Mouse (Mus musculus): ENCODE results near the gene Kctd19. TPM values are rescaled to one million over a fixed set of nuclear protein-coding genes. Genes with fewer than 3 reads are reported as not detected.
A peak's percentile ranks its signal among the peaks of the same experiment; 100 is the strongest.

The Kctd19 gene
- polyA plus RNA-seq, 1 experiment from 2014 or later: not detected

DNA sequence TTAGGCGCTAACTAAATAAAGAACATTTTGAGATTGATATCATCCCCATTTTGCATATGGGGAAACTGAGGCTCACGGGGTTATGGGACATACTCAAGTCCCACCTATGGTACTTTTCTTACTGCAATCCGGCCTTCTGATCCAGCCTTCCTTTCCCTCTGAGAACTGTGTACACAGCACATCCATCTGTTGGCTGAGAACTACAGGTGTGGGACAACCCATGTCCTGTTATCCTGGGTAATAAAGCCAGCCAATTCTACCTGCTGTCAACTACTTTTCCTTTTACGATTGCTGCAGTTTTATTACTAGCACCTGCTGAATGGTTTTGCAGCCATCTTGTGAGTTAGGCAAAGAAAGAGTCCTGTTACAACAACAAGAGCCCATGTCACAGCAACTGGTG lies 58.8 kb downstream of the Kctd19 start:
- Histone ChIP-seq H3K4me2 (no peak overlapping the region), H3K9me3 (replicated peaks) (no peaks in the 10 kb centered on the region), H3K27ac (no peak overlapping the region), H3K9ac (no peak overlapping the region), H3K36me3 (no peaks in the 10 kb centered on the region), H3K4me1 (peaks cover 9% of the 10 kb centered on the region), H3K27me3 (replicated peaks) (peaks cover 60% of the 10 kb centered on the region), H3K4me3 (no peak overlapping the region)
- 79% methylated on average over 4 of the region's 4 CpGs for WGBS (ENCODE audit: insufficient replicate concordance)
- ATAC-seq: no peak

DNA sequence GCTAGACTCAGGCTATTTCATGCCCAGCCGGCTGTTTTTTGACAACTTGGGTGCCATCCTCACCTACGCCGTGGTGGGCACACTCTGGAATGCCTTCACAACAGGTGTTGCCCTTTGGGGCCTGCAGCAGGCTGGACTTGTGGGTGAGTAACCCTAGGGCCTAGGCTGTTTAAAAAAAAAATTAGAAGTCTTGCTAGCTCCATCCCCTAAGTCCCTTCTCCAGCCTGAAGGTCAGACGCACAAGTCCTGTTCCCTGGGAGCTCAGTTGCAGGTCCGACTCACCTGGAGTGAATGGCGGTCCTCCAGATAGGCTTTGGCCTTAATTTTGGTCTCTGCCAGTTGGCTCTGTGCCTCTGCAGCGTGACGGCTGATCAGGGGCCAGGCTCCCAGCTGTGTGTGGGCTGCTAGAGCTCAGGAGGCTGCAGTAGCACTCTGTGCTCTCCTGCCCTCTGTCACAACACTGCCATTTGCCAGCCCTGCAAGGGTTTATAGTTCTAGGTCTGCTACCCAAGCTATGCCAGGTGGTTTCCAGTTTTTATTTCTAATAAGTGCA lies 59.6 kb downstream of the Kctd19 start:
- Histone ChIP-seq H3K4me1 (peaks cover 16% of the 10 kb centered on the region), H3K36me3 (no peaks in the 10 kb centered on the region), H3K27me3 (replicated peaks) (peaks cover 65% of the 10 kb centered on the region), H3K9me3 (replicated peaks) (no peaks in the 10 kb centered on the region), H3K4me2 (no peak overlapping the region), H3K27ac (no peak overlapping the region), H3K9ac (no peak overlapping the region), H3K4me3 (no peak overlapping the region)
- ATAC-seq: no peak
- 77% methylated on average over 8 of the region's 8 CpGs for WGBS (ENCODE audit: insufficient replicate concordance)

DNA sequence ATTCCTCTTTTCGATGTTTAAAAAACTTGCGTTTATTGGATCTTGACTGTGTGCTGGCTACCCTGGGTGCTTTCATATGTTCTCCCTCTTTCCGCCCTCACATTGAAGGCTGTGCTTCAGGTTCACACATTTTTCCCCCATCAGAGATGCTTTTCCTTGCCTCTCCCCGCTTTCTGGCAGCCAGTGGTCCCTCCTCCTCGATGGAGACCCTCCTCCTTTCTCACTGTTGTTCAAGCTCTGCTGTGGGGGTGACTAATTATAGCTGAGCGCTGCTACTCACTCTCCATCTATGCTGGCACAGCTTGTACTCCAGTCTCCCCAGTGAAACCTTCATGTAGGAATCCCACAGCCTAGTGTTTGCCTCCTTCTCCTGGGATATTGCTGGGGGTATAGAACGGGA lies 63.1 kb downstream of the Kctd19 start:
- peaks cover 84% of the 10 kb centered on the region for H3K27me3 ChIP-seq (replicated peaks)

DNA sequence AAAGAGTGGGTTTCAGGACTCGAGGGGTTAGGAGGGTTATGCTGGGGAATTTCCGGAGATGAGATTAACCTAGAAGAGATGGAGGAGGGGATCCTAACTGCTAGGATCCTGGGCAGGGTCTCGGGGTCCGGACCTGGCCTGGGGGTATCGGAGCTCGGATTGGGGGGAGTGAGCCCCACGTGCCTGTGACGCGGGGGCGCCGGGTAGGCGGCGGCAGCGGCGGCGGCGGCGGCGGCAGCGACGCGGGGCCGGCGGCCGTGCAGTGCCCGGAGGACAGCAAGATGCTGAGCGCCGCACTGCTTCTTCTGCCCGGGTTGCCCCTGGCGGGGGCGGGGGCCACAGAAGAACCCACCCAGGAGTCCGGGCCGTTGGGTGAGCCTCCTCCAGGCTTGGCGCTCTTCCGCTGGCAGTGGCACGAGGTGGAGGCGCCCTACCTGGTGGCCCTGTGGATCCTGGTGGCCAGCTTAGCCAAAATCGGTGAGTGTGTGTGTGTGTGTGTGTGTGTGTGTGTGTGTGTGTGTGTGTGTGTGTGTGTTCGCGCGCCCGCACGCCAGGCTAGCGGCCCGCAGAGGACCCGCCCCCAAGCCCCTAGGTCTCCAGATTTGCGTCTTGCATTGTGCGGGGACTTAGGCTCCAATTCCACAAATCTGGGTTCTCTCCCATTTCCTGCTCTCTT lies 64.1 kb downstream of the Kctd19 start:
- Histone ChIP-seq H3K27ac (no peak overlapping the region), H3K4me2 (peak overlapping the region; percentile 98)
- WGBS (ENCODE audit: insufficient replicate concordance): 3% methylated on average over 40 of the region's 48 CpGs

More for the DNA sequence above, 63.1 kb downstream of the Kctd19 start:
- Histone ChIP-seq H3K9ac (no peak overlapping the region), H3K4me3 (no peak overlapping the region), H3K36me3 (no peaks in the 10 kb centered on the region), H3K4me1 (peaks cover 44% of the 10 kb centered on the region), H3K27ac (no peak overlapping the region), H3K4me2 (no peak overlapping the region), H3K9me3 (replicated peaks) (no peaks in the 10 kb centered on the region)
- 48% methylated on average over 7 of the region's 7 CpGs for WGBS (ENCODE audit: insufficient replicate concordance)
- ATAC-seq: no peak

DNA sequence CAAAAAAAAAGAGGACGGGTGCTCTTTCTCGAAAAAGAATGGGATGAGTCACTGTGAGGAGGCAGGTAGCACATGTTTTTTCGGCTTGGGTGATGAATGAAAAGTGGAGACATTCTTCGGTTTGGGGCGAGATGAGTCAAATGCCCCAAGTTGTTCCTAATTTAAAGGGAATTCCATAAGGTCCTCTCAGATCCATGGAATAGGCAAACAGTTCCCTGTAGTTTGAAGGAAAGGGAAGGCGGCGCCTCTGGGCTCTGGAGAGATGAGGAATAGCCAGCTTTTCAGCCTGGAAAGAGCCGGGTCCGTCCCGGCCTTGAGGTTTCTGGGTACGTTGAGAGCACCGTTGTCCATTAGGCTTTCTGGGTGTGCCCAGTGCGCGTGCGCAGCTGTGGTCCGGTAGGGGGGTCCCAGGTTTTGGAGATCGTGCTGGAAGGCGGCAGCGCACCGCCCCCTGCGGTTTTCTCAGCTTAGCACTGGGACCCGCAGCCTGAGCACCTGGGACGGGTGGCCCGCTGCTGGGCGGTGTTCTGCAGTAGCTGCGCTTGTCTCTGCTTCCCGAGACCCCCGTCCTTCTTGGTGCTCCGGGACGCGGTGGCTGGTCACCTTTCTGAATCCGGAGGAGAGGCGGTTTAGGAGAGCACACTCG lies 64.7 kb downstream of the Kctd19 start, which contains the start of gene Slc9a5:
Gene Slc9a5 (plus strand): TSS at position 394 of the 646 bp plus-strand sequence.
- Histone ChIP-seq H3K9ac (peak within 1 kb of the TSS; percentile 77), H3K4me3 (peak within 1 kb of the TSS; percentile 70), H3K9me3 (replicated peaks) (no peaks in the 10 kb centered on the region), H3K4me1 (peaks cover 57% of the 10 kb centered on the region), H3K27ac (peak within 1 kb of the TSS; percentile 74; the same call in 1 of the 2 replicates), H3K4me2 (peak within 1 kb of the TSS; percentile 98), H3K27me3 (replicated peaks) (peaks cover 89% of the 10 kb centered on the region), H3K36me3 (no peaks in the 10 kb centered on the region)
- ATAC-seq: no peak
- WGBS (ENCODE audit: insufficient replicate concordance): 1% methylated on average over 34 of the region's 34 CpGs

More for the DNA sequence above, 64.1 kb downstream of the Kctd19 start:
- Histone ChIP-seq H3K9me3 (replicated peaks) (no peaks in the 10 kb centered on the region), H3K4me1 (peaks cover 51% of the 10 kb centered on the region), H3K4me3 (peak overlapping the region; percentile 70), H3K27me3 (replicated peaks) (peaks cover 91% of the 10 kb centered on the region), H3K9ac (peak overlapping the region; percentile 54), H3K36me3 (no peaks in the 10 kb centered on the region)
- ATAC-seq: no peak

DNA sequence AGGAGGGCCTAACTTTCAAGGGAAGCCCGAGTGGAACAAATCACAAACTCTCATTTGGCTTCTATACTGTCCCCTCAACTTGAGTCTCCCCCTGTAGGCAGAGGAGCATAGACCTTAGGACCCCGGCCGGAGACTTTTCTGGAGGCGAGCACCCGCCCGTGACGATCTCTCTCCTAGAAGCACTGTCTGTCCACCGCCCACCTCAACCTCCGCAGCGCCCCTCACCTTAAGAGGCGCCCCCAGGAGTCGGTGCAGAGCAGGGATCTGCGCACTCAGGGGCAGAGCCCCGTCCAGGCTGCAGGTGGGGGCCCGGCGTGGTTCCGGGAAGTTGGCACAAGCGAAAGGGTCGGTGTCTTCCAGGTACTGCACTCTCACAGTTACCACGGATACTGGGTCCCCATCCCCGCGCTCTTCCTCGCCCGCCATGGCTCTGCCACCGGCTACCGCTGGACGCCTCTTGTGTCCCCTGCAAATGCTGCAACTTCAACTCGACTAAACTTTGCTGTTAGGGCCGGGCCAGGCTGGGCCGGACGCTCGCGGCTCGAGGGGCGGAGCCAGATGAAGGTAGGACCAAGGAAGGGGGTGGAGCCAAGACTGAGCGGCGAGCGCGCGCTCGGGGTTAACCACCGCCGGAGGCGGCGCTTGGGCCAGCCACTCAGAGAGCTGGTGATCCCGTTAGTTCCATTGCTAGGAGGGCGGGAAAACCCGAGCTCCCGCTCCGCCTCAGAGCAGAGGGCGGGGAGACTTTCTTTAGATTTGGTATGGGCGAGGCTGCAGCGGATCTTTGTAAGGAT lies 65.7 kb downstream of the Kctd19 start, which contains the start of gene Fhod1:
Gene Fhod1 (minus strand): TSS at position 526 of the 794 bp plus-strand sequence.
- ATAC-seq: peak; percentile 91
- peak within 1 kb of the TSS; percentile 77 for H3K9ac ChIP-seq
- peaks cover 81% of the 10 kb centered on the region for H3K27me3 ChIP-seq (replicated peaks)
- no peaks in the 10 kb centered on the region for H3K9me3 ChIP-seq (replicated peaks)
- WGBS (ENCODE audit: insufficient replicate concordance): 1% methylated on average over 53 of the region's 53 CpGs
- H3K4me3 ChIP-seq: peak within 1 kb of the TSS; percentile 70
- H3K36me3 ChIP-seq: no peaks in the 10 kb centered on the region
- peak within 1 kb of the TSS; percentile 98 for H3K4me2 ChIP-seq
- H3K4me1 ChIP-seq: peaks cover 62% of the 10 kb centered on the region
- peak within 1 kb of the TSS; percentile 74 for H3K27ac ChIP-seq

DNA sequence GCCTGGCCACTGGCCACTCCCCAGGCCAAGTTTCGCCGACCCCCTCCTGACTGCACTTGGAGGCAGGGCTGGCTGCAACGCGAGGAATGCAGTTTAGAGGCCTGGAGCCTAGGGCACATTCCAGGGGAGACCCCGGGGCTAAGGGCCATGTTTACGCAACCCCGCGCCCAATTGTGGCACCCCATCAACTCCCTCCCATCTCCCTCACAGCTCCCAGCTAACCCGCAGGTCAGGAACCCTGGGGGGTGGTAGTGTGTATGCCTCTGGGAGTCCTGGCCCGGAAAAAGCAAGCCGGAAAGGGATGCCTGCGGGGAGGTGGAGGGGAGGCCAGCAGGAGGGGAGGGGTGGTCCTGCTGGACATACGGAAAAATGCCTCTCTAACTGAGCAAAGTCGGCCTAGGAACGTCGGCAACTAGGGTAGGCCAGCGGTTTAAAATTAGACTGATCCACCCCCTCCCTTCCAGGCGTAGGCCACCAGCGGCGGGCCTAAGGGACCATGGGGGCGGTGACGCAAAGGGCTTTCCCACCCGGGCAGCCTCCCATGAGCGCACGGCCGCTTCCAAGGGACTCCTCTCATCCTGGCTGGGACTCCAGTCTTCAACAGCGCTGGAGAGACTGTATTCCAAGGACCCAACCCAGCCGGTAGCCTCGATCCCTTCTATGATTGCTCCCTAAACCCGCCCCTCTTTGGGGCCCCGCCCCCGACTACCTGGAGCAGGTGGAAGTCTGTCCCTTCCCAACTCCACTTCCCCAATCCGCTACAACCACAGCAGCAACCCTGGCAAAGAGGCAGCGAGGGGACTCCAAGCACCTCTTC lies 66.5 kb downstream of the Kctd19 start:
- no peaks in the 10 kb centered on the region for H3K36me3 ChIP-seq
- H3K9ac ChIP-seq: peak overlapping the region; percentile 77
- 9% methylated on average over 34 of the region's 34 CpGs for WGBS (ENCODE audit: insufficient replicate concordance)
- peaks cover 69% of the 10 kb centered on the region for H3K4me1 ChIP-seq
- H3K4me3 ChIP-seq: peak overlapping the region; percentile 70
- peak overlapping the region; percentile 74 for H3K27ac ChIP-seq
- H3K9me3 ChIP-seq (replicated peaks): no peaks in the 10 kb centered on the region
- H3K27me3 ChIP-seq (replicated peaks): peaks cover 74% of the 10 kb centered on the region
- H3K4me2 ChIP-seq: peak overlapping the region; percentile 98
- ATAC-seq: no peak; the same call in 1 of the 2 replicates

DNA sequence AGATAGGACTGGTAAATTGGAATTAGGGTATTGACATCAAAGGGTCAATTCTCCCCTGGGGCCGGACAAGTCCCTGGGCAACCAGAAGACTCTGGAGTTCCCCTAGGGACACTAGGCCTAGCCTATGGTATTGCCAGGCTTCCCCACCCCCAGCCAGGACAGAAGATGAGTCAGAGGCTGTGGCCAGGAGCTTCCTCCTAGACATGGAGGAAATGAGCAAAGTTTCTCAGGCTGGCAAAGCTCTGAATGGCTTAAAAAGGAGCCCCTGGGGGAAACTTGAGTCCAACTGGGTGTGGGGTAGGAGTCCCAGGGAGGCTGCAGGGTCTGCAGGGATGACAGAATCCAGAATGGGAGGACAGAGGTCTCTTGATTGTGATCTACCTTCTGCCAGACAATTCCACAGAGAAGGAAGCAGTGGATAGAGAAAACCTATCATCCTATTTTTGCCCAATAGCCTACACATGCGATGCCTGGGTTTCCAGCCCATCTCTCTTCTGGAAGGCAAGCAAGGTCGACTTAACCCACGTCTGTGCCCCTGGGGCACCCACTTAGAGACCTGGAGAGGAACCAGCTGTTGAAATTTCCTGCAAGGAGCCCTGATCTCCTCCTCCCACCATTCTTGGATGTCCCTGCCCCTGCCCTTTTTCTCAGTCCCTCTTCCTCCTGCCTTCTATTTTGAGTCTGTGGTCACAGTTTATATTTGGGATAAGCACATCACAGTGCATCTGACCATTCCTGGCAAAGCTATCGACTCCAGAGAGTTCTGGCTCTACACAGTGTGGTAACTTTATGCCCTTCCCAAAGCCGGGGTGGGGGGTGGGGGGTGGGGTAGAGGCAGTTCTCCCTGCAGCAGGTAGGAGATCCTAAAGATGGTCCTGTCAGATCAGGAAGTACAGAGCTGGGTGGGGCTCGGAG lies 68.0 kb downstream of the Kctd19 start:
- H3K4me2 ChIP-seq: peak overlapping the region; percentile 98
- H3K4me1 ChIP-seq: peaks cover 82% of the 10 kb centered on the region
- H3K27me3 ChIP-seq (replicated peaks): peaks cover 59% of the 10 kb centered on the region
- H3K4me3 ChIP-seq: no peak overlapping the region
- peak overlapping the region; percentile 38; the same call in 1 of the 2 replicates for H3K27ac ChIP-seq
- no peak for ATAC-seq
- no peaks in the 10 kb centered on the region for H3K36me3 ChIP-seq
- H3K9me3 ChIP-seq (replicated peaks): no peaks in the 10 kb centered on the region
- 20% methylated on average over 7 of the region's 7 CpGs for WGBS (ENCODE audit: insufficient replicate concordance)
- H3K9ac ChIP-seq: no peak overlapping the region

DNA sequence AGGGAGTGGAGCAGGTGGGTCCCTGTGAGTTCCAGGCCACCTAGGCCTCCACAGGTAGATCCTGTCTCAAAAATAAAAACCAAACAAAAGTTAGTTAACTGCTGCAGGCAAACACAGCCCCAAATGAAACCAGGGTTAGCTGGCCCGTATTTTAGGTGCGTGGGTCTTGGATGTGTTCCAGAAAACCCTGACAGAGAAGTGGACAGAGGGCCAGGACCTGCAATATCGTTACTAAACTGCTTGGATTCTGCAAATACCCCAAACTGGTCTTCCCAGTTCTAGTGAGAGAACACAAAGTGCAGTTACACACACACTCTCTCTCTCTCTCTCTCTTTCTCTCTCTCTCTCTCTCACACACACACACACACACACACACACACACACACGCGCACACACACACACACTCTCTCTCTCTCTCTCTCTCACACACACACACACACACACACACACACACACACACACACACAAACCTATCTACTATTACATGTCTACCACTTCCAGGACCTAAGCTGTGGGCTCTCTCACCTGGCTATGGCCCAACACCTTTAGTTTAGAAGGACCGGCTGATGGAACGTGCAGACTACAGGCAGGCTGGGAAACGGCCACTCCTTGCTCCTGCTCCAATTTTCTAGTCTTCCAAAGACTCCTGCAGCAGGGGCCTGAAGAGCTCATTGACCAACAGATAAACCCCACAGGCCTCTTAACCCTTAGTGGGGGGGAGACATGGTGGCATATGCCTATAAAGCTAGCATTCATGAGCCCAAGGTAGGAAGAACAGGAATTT lies 69.3 kb downstream of the Kctd19 start:
- WGBS (ENCODE audit: insufficient replicate concordance): 69% methylated on average over 8 of the region's 8 CpGs

DNA sequence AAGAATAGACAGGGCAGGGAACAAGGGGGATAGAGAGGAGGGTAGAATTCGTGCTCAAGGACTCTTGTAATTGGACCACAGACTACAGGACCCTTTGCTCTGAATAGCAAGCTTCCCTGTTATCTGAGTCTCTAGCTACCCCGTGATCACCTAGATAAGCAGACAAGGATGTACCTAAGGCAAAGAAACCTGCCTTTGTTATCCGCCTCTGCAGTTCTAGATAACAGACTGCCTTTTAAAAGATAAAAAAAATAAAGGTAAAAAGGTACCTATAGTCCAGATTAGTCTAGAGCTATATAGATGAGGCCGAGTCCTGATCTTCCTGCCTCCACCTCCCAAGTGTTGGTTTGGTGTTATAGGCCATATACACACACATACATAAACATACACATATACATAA lies 70.5 kb downstream of the Kctd19 start:
- ATAC-seq: no peak
- no peak overlapping the region for H3K4me3 ChIP-seq
- H3K27me3 ChIP-seq (replicated peaks): peaks cover 34% of the 10 kb centered on the region
- no peak overlapping the region for H3K4me2 ChIP-seq
- no peak overlapping the region for H3K27ac ChIP-seq
- 51% methylated on average over 4 of the region's 4 CpGs for WGBS (ENCODE audit: insufficient replicate concordance)
- no peak overlapping the region for H3K9ac ChIP-seq
- H3K36me3 ChIP-seq: peaks cover under 1% of the 10 kb centered on the region; the same call in 1 of the 2 replicates
- H3K4me1 ChIP-seq: peaks cover 92% of the 10 kb centered on the region
- no peaks in the 10 kb centered on the region for H3K9me3 ChIP-seq (replicated peaks)

More for the DNA sequence above, 69.3 kb downstream of the Kctd19 start:
- no peak overlapping the region; the same call in 1 of the 2 replicates for H3K9ac ChIP-seq
- no peaks in the 10 kb centered on the region for H3K9me3 ChIP-seq (replicated peaks)
- H3K27me3 ChIP-seq (replicated peaks): peaks cover 46% of the 10 kb centered on the region
- H3K36me3 ChIP-seq: no peaks in the 10 kb centered on the region
- H3K27ac ChIP-seq: no peak overlapping the region
- no peak for ATAC-seq
- H3K4me3 ChIP-seq: no peak overlapping the region
- no peak overlapping the region for H3K4me2 ChIP-seq
- H3K4me1 ChIP-seq: peaks cover 91% of the 10 kb centered on the region

Data from liver, embryonic 12.5 days (tissue).